Mouse (Mus musculus) thymus, postnatal 4 days (tissue): ENCODE results near the gene Stt3b.

ENCODE experiments used
- DNase-seq: peaks from one replicate; pipeline ENCODE4 v3.0.0; 2021

Gene Stt3b

GRCm38 (mm10) chr9:115209737-115210136 is 100.5 kb downstream of the Stt3b start:
- DNase-seq, result no peak

GRCm38 (mm10) chr9:115206219-115206618 is 104.0 kb downstream of the Stt3b start:
- DNase-seq, result no peak

- DNase-seq, result peak; percentile 71
These were observed 104.7 kb downstream of the Stt3b start for GRCm38 (mm10) chr9:115205491-115205890.

GRCm38 (mm10) chr9:115203136-115203535 is 107.1 kb downstream of the Stt3b start:
- DNase-seq, result no peak

DNA sequence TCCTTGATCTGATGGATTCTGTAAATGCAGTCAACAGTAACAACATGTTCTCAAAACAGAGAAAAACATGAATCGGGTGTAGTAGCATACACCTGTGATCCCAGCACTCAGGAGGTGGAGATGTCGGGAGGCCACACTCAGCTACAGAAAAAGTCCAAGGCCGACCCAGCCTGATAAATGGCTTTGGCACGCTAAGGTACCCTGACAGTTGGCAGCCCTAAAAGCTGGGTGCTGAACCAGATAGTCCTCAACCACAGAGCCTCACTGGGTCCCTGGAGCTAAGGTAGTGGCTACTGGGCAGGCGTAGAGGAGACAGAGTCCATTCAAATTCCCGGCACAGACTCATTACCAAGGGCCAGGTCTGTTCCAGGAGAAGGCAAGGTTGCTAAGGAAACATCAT is 109.0 kb downstream of the Stt3b start:
- no peak for DNase-seq

DNA sequence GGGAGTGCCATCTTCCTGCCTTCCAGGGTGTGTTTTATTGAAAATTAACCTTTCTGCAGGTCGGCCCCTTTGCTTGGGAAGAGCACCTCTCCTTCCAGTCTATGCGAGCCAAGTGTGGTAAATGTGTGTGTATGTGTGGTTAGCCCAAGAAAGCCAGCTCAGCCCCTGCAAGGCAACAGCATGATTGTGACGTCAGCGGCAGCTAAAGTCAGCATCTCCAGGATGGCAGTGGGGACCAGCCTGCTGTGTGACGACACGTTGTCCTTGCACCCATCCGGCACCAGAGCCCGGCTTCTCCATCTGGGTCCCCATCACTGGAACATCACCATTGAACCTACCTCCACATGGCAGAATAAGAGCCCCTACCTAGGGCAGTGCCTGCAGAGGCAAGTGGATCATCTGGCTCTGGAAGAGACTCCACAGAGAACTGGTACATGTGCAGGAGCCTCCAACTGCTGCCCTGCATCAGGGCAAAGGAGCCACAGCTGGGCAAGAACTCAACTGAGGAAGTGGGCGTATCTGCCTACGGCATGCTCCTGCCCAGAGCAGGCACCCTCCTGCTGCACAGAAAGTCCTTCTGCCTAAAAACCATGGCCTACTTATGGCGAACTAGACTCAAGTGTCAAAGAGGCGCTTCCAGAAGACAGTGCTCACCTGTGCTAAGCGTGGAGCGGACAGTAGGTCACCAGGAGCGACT is 109.9 kb downstream of the Stt3b start:
- peak; percentile 44 for DNase-seq

DNA sequence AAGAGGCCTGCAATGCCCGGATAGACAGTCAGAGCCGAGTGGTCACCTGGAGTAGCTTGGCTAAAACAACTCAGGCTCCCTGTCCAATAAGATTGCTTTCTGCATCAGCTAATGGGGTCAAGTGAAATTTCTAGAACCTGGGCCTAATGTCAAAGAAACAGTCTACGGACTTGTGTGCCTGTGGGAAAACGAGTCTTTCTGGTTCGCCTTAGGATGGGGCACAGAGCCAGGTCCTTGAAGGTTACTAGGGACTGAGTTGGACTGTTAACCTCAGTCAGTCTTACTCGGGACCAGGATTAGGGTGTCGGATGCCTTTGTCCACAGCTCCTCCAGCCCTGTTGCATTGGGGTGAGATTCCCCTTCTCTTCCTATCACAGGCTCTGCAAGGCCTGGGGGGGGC is 113.1 kb downstream of the Stt3b start:
- DNase-seq, result no peak

- no peak for DNase-seq
These were observed 117.3 kb downstream of the Stt3b start for GRCm38 (mm10) chr9:115192890-115193289.
